Mouse (Mus musculus) neural tube, embryonic 15.5 days (tissue): Measurements from ENCODE around the gene Cdk5rap2. TPM values are rescaled to one million over a fixed set of nuclear protein-coding genes. Genes with fewer than 3 reads are reported as not detected.

Source experiments
- ATAC-seq: fragments of 200-750 bp; cut with Nextera tagmentation; 2 replicates; pipeline ENCODE4 v1.8.0; 2017; ENCODE audit warnings: mild to moderate bottlenecking, moderate TSS enrichment, moderate library complexity; ENCODE audit not compliant: low FRiP score
- H3K27ac ChIP-seq: fragments of 300-500 bp; sonication (generic); replicated peaks from 2 replicates; pipeline ENCODE4 v1.5.1; 2015; ENCODE audit warnings: mild to moderate bottlenecking, inconsistent platforms
- H3K27me3 ChIP-seq: fragments of 300-500 bp; sonication (generic); replicated peaks from 2 replicates; pipeline ENCODE4 v1.6.1; 2015; ENCODE audit warnings: inconsistent platforms
- H3K36me3 ChIP-seq: fragments of 300-500 bp; sonication (generic); 2 replicates; pipeline ENCODE4 v1.6.1; 2015; ENCODE audit warnings: inconsistent platforms
- H3K4me1 ChIP-seq: fragments of 300-500 bp; sonication (generic); 2 replicates; pipeline ENCODE4 v1.6.1; 2015; ENCODE audit warnings: inconsistent platforms
- H3K4me2 ChIP-seq: fragments of 300-500 bp; sonication (generic); 2 replicates; pipeline ENCODE4 v1.6.1; 2015; ENCODE audit warnings: inconsistent platforms, mild to moderate bottlenecking, moderate library complexity
- H3K4me3 ChIP-seq: fragments of 300-500 bp; sonication (generic); replicated peaks from 2 replicates; pipeline ENCODE4 v1.5.1; 2015; ENCODE audit warnings: mild to moderate bottlenecking, inconsistent platforms
- H3K9ac ChIP-seq: fragments of 300-500 bp; sonication (generic); replicated peaks from 2 replicates; pipeline ENCODE4 v1.6.1; 2015; ENCODE audit warnings: mild to moderate bottlenecking, inconsistent platforms
- H3K9me3 ChIP-seq: fragments of 300-500 bp; sonication (generic); replicated peaks from 2 replicates; pipeline ENCODE4 v1.6.1; 2016; ENCODE audit warnings: inconsistent platforms
- whole genome bisulfite sequencing: fragments of 180-500 bp; shearing (Covaris S2); methylation state at CpG from one replicate; pipeline ENCODE4 v1.1.7; 2015; ENCODE audit warnings: mixed read lengths; 5-methylcytosine and 5-hydroxymethylcytosine counted together
- polyA plus RNA-seq: library from polyadenylated mRNA; unstranded; fragments of >200 nt; fragmentation: Nextera tagmentation; extraction: Ambion mirVana; gene quantifications from 2 replicates; pipeline ENCODE4 v1.2.1, GENCODE M21; 2015

Cdk5rap2 gene
- polyA plus RNA-seq, 1 experiment from 2014 or later: 8.7 TPM

- no peak for ATAC-seq
- no peaks in the 10 kb centered on the region for H3K9me3 ChIP-seq
- WGBS: 76% methylated on average over 4 of the region's 4 CpGs
- peak overlapping the region; percentile 73; the same call in 1 of the 2 replicates for H3K27ac ChIP-seq
- no peak overlapping the region for H3K9ac ChIP-seq
- H3K36me3 ChIP-seq: 0 out of 2 replicates have a peak, but pooled peaks cover 3% of the 10 kb centered on the region
- H3K27me3 ChIP-seq: no peaks in the 10 kb centered on the region
- H3K4me3 ChIP-seq: no peak overlapping the region
- H3K4me1 ChIP-seq: peaks cover 34% of the 10 kb centered on the region
- no peak overlapping the region for H3K4me2 ChIP-seq
Observed at GRCm38 (mm10) chr4:70398088-70398487, 12.2 kb downstream of the Cdk5rap2 start.

DNA sequence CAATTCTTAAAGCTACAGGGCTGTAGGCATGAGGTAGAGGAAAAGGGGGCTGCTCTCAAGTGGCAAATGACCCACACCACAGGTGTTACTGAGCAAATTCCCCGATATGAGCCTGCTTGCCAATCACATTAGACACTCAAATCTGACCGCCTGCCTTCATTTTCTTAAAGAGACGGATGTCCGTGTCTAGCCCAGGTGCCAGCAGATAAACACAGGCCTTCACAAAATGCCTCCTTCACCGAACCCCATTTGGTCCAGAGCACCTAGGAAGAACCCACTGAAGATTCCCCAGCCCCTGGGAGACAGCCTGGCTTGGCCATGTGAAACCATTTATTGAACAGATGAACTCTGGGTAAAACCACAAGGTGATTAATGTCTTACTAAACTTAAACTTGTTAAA lies 13.5 kb downstream of the Cdk5rap2 start:
- Histone ChIP-seq H3K4me2 (no peak overlapping the region), H3K27ac (peak overlapping the region; percentile 37; the same call in 1 of the 2 replicates), H3K9me3 (no peaks in the 10 kb centered on the region), H3K4me3 (no peak overlapping the region), H3K36me3 (0 out of 2 replicates have a peak, but pooled peaks cover 3% of the 10 kb centered on the region), H3K4me1 (peaks cover 28% of the 10 kb centered on the region), H3K27me3 (no peaks in the 10 kb centered on the region), H3K9ac (no peak overlapping the region)
- 90% methylated on average over 5 of the region's 5 CpGs for whole genome bisulfite sequencing
- ATAC-seq: no peak

- Histone ChIP-seq H3K4me3 (no peak overlapping the region), H3K36me3 (peaks cover 3% of the 10 kb centered on the region; the same call in 1 of the 2 replicates), H3K4me2 (no peak overlapping the region), H3K4me1 (peaks cover 35% of the 10 kb centered on the region), H3K9me3 (no peaks in the 10 kb centered on the region), H3K9ac (no peak overlapping the region), H3K27ac (no peak overlapping the region), H3K27me3 (no peaks in the 10 kb centered on the region)
- no peak for ATAC-seq
- WGBS: 86% methylated on average over 2 of the region's 2 CpGs
Observed at GRCm38 (mm10) chr4:70394736-70395135, 15.5 kb downstream of the Cdk5rap2 start.

GRCm38 (mm10) chr4:70391760-70392372 lies 18.4 kb downstream of the Cdk5rap2 start:
- peaks cover 21% of the 10 kb centered on the region for H3K4me1 ChIP-seq
- 61% methylated on average over 11 of the region's 11 CpGs for WGBS
- 0 out of 2 replicates have a peak, but pooled peaks have one; percentile 22 for ATAC-seq
- no peaks in the 10 kb centered on the region for H3K27me3 ChIP-seq
- H3K4me2 ChIP-seq: no peak overlapping the region
- H3K36me3 ChIP-seq: no peaks in the 10 kb centered on the region; the same call in 1 of the 2 replicates
- H3K9me3 ChIP-seq: no peaks in the 10 kb centered on the region
- peak overlapping the region; percentile 15 for H3K27ac ChIP-seq
- H3K9ac ChIP-seq: no peak overlapping the region
- H3K4me3 ChIP-seq: no peak overlapping the region

GRCm38 (mm10) chr4:70391073-70391472 lies 19.2 kb downstream of the Cdk5rap2 start:
- no peaks in the 10 kb centered on the region for H3K9me3 ChIP-seq
- no peak overlapping the region for H3K4me3 ChIP-seq
- peak overlapping the region; percentile 68 for H3K27ac ChIP-seq
- no peaks in the 10 kb centered on the region for H3K27me3 ChIP-seq
- no peak for ATAC-seq
- H3K4me1 ChIP-seq: peaks cover 15% of the 10 kb centered on the region
- 73% methylated on average over 9 of the region's 9 CpGs for WGBS
- no peaks in the 10 kb centered on the region; the same call in 1 of the 2 replicates for H3K36me3 ChIP-seq
- no peak overlapping the region for H3K9ac ChIP-seq
- no peak overlapping the region for H3K4me2 ChIP-seq

DNA sequence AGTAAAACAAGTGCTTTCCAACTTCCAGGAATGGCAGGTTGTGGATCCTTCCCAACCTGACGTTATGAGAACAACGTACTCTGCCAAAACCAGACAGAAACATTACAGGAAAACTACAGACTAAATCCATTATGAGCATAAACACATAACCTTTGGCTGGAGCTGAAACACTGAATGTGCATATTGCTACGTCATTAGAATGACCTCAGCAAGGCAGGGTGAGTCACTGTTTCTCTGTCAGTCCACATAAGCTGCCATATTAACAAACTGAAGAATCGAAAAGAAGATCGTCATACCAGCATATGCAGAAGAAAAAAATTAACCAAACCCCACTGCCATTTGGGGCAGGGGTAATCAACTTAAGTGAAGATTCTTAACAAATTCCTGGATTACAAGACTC lies 24.0 kb downstream of the Cdk5rap2 start:
- Histone ChIP-seq H3K9ac (no peak overlapping the region), H3K27ac (no peak overlapping the region), H3K4me2 (no peak overlapping the region), H3K27me3 (no peaks in the 10 kb centered on the region), H3K36me3 (no peaks in the 10 kb centered on the region; the same call in 1 of the 2 replicates), H3K4me1 (peaks cover 5% of the 10 kb centered on the region), H3K4me3 (no peak overlapping the region), H3K9me3 (no peaks in the 10 kb centered on the region)
- WGBS: 89% methylated on average over 5 of the region's 5 CpGs
- no peak for ATAC-seq

DNA sequence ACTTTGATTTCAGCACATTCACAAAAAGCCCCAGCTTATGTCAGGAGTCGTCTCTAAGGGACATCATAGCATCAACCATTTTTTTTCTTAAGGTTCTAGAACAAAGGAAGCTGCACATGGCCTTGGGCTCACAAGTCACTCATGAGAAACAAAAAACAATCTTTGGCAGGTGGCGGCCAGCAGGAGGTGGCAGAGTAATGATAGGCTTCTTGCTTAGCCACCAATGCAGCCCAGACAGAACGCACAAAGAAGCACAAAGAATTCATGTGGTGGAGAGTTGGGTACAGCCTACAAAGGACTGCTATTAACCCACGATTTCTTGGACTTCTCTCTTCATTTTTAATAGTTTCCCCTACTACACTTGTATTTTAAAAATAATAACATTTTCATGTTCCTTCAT lies 32.9 kb downstream of the Cdk5rap2 start:
- Histone ChIP-seq H3K4me2 (no peak overlapping the region), H3K4me3 (no peak overlapping the region), H3K9ac (no peak overlapping the region), H3K4me1 (no peaks in the 10 kb centered on the region), H3K27me3 (no peaks in the 10 kb centered on the region), H3K27ac (no peak overlapping the region), H3K36me3 (0 out of 2 replicates have a peak, but pooled peaks cover 3% of the 10 kb centered on the region), H3K9me3 (no peaks in the 10 kb centered on the region)
- WGBS: 65% methylated on average over 4 of the region's 4 CpGs
- no peak for ATAC-seq

- peak; percentile 83 for ATAC-seq
- Histone ChIP-seq H3K4me1 (peaks cover 6% of the 10 kb centered on the region), H3K4me3 (no peak overlapping the region), H3K27ac (peak overlapping the region; percentile 77), H3K9me3 (no peaks in the 10 kb centered on the region), H3K4me2 (no peak overlapping the region), H3K27me3 (no peaks in the 10 kb centered on the region), H3K9ac (no peak overlapping the region), H3K36me3 (peaks cover 3% of the 10 kb centered on the region; the same call in 1 of the 2 replicates)
- 46% methylated on average over 11 of the region's 11 CpGs for WGBS
Observed at GRCm38 (mm10) chr4:70365061-70365858, 45.0 kb downstream of the Cdk5rap2 start.

DNA sequence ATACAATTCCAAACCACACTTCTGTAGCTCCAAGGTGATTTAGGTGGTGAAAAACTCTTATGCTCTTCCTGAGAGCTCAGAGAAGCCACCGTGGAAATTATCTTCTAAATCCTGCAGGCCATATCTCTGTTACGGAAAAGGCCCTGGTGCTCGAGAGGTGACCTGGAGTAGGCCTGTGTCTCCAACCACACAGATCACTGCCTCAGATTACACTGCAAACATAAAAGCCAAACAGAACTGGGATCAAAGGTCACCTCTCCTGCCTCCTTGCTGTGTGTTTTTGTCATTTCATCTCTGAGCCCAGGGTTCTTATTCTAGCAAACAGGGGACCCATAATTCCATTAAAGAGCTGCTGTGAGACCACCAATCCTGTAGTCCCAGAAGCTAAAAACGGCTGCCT lies 48.9 kb downstream of the Cdk5rap2 start:
- Histone ChIP-seq H3K9ac (no peak overlapping the region), H3K4me3 (no peak overlapping the region), H3K4me2 (no peak overlapping the region), H3K4me1 (peaks cover 6% of the 10 kb centered on the region), H3K27me3 (no peaks in the 10 kb centered on the region), H3K9me3 (no peaks in the 10 kb centered on the region), H3K36me3 (peaks cover 15% of the 10 kb centered on the region), H3K27ac (no peak overlapping the region)
- no peak for ATAC-seq
- WGBS: 74% methylated on average over 4 of the region's 4 CpGs

DNA sequence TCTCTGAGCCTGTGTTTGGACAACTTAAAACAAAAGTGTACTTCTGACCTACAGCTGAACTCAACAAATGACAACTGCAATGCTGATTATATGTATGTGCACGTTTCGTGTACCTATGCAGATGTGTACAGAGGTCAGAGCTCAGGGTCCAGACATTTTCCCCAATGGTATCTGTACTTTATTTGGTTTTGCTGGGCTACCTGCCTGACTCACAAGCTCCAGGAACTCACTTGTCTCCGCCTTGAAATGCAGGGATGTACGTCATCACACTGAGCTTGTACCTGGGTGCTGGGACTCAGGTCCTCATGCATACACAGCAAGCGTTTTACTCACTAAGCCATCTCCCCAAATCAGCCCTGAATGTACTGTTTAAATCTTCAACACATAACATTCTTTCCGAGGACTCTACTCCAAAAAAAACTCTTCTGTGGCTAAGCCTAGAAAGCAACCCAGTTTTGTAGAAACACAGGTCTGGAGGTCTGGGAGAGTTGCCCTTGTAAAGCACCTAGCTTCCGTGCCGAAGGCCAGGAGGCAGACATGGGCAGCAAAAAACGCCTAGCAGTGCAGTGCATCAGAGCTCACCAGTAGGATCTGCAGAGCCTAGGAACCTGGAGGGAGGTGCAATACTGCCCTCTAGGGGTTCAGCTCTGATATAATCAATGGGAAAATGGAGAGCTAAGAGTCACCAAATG lies 54.4 kb downstream of the Cdk5rap2 start:
- 67% methylated on average over 9 of the region's 9 CpGs for WGBS
- H3K36me3 ChIP-seq: peaks cover 26% of the 10 kb centered on the region
- no peak overlapping the region for H3K9ac ChIP-seq
- no peak overlapping the region for H3K27ac ChIP-seq
- H3K4me2 ChIP-seq: no peak overlapping the region
- no peak overlapping the region for H3K4me3 ChIP-seq
- H3K9me3 ChIP-seq: no peaks in the 10 kb centered on the region
- no peaks in the 10 kb centered on the region for H3K27me3 ChIP-seq
- peak; percentile 85 for ATAC-seq
- H3K4me1 ChIP-seq: no peaks in the 10 kb centered on the region

- Histone ChIP-seq H3K27me3 (no peaks in the 10 kb centered on the region), H3K4me2 (no peak overlapping the region)
- WGBS: 82% methylated on average over 14 of the region's 14 CpGs
Observed at GRCm38 (mm10) chr4:70354448-70354847, 55.8 kb downstream of the Cdk5rap2 start.

More at GRCm38 (mm10) chr4:70354448-70354847, 55.8 kb downstream of the Cdk5rap2 start:
- Histone ChIP-seq H3K9ac (no peak overlapping the region), H3K9me3 (no peaks in the 10 kb centered on the region), H3K4me3 (no peak overlapping the region), H3K36me3 (peaks cover 25% of the 10 kb centered on the region), H3K27ac (no peak overlapping the region), H3K4me1 (no peaks in the 10 kb centered on the region)
- ATAC-seq: no peak
